Mouse (Mus musculus): ENCODE data around the gene Emc9.

Emc9 gene

GRCm38 (mm10) chr14:55560202-55561073 is 24.7 kb downstream of the Emc9 start, which contains the start of gene A730061H03Rik:
Gene A730061H03Rik (minus strand): TSS chr14:55560406.
- peak; percentile 100 for DNase-seq (ENCODE audit: low read depth, low spot score)

GRCm38 (mm10) chr14:55559799-55560201 is 25.3 kb downstream of the Emc9 start, which contains the start of gene Dcaf11:
Gene Dcaf11 (plus strand): TSS chr14:55560006.
- peak; percentile 98 for DNase-seq (ENCODE audit: low read depth, low spot score)

- DNase-seq (ENCODE audit: low read depth, low spot score), result no peak
These were observed 26.2 kb downstream of the Emc9 start for GRCm38 (mm10) chr14:55558740-55559448.

GRCm38 (mm10) chr14:55557587-55557986 is 27.5 kb downstream of the Emc9 start:
- no peak for DNase-seq (ENCODE audit: low read depth, low spot score)

GRCm38 (mm10) chr14:55557003-55557402 is 28.1 kb downstream of the Emc9 start:
- DNase-seq (ENCODE audit: low read depth, low spot score), result peak; percentile 85

- DNase-seq (ENCODE audit: low read depth, low spot score), result no peak
These were observed 29.3 kb downstream of the Emc9 start for GRCm38 (mm10) chr14:55555788-55556187.

- DNase-seq (ENCODE audit: low read depth, low spot score), result no peak
These were observed 30.5 kb downstream of the Emc9 start for GRCm38 (mm10) chr14:55554635-55555034.

- DNase-seq (ENCODE audit: low read depth, low spot score), result peak; percentile 44
These were observed 33.3 kb downstream of the Emc9 start for GRCm38 (mm10) chr14:55551794-55552193.

GRCm38 (mm10) chr14:55551347-55551746 is 33.8 kb downstream of the Emc9 start:
- DNase-seq (ENCODE audit: low read depth, low spot score), result peak; percentile 86

GRCm38 (mm10) chr14:55550191-55550590 is 34.9 kb downstream of the Emc9 start:
- no peak for DNase-seq (ENCODE audit: low read depth, low spot score)

GRCm38 (mm10) chr14:55544334-55544733 is 40.8 kb downstream of the Emc9 start:
- DNase-seq (ENCODE audit: low read depth, low spot score), result no peak

- DNase-seq (ENCODE audit: low read depth, low spot score), result no peak
These were observed 42.8 kb downstream of the Emc9 start for GRCm38 (mm10) chr14:55542268-55542667.

GRCm38 (mm10) chr14:55540787-55541321 is 44.2 kb downstream of the Emc9 start:
- no peak for DNase-seq (ENCODE audit: low read depth, low spot score)

GRCm38 (mm10) chr14:55540067-55540786 is 44.9 kb downstream of the Emc9 start, which contains the start of gene Pck2:
Gene Pck2 (plus strand): TSS chr14:55540266.
- peak; percentile 94 for DNase-seq (ENCODE audit: low read depth, low spot score)

- peak; percentile 71 for DNase-seq (ENCODE audit: low read depth, low spot score)
These were observed 48.9 kb downstream of the Emc9 start for GRCm38 (mm10) chr14:55536116-55536745.

All from ES-CJ7 (cell line).